ENCODE assay signal across 24 mouse cellular contexts in genomic region chr7:110991221-110991494, GRCm38 (mm10). TPM values are rescaled to one million over a fixed set of nuclear protein-coding genes. Genes with fewer than 3 reads are reported as not detected.
DNase-seq lines count a peak whose midpoint lies in the region; ATAC-seq and TF ChIP-seq lines count a peak whose summit lies in the region.
"Had no signal": no experiment of that assay in that cellular context is flagged by ENCODE, and none has a peak within 500 bp of the region (broad histone marks: within the 10 kb centered on the region; RNA-seq: fewer than 3 reads in every experiment).

No protein-coding gene starts in this region.

- TF ChIP-seq CTCF in kidney, postnatal 0 days (IDR thresholded peaks at IDR 0.05; ENCODE audit: low read depth): no peak
- no peak for TF ChIP-seq CTCF in Patski (IDR thresholded peaks at IDR 0.05)

- POLR2A ChIA-PET in Patski (lab: Charles Lee): interaction anchor here (0.6 kb wide), 1 partner anchor 49 kb away, joined by 8 read pairs; no protein-coding TSS in a partner anchor

- H3K36me3 ChIP-seq in heart, embryonic 10.5 days: no peaks in the 10 kb centered on the region
- no peaks in the 10 kb centered on the region for H3K36me3 ChIP-seq in kidney, postnatal 0 days (ENCODE audit: insufficient read depth, low read length)
- H3K36me3 ChIP-seq: embryonic facial prominence, embryonic 13.5 days; forebrain, embryonic 10.5 days; heart, embryonic 13.5 days; hindbrain, embryonic 12.5 days; hindbrain, embryonic 15.5 days had no signal

- intact Hi-C loops in heart, postnatal 10 days (cut with DNase I): no loop called here

- H3K9ac ChIP-seq in kidney, postnatal 0 days (ENCODE audit: low read depth, low read length): no peak overlapping the region
- H3K9ac ChIP-seq: embryonic facial prominence, embryonic 13.5 days; forebrain, embryonic 13.5 days; heart, embryonic 13.5 days; hindbrain, embryonic 12.5 days; hindbrain, embryonic 15.5 days had no signal

- H3K4me2 ChIP-seq in kidney, postnatal 0 days (ENCODE audit: low read length): no peak overlapping the region
- H3K4me2 ChIP-seq: embryonic facial prominence, embryonic 13.5 days; forebrain, embryonic 13.5 days; heart, embryonic 13.5 days; hindbrain, embryonic 12.5 days; hindbrain, embryonic 15.5 days had no signal

- H3K27ac ChIP-seq in heart, embryonic 10.5 days: peak overlapping the region; percentile 56; the same call in 1 of the 2 replicates
- peak overlapping the region; percentile 25; the same call in 1 of the 2 replicates for H3K27ac ChIP-seq in kidney, postnatal 0 days
- H3K27ac ChIP-seq: embryonic facial prominence, embryonic 13.5 days; forebrain, embryonic 10.5 days; forebrain, embryonic 13.5 days; heart, embryonic 13.5 days; hindbrain, embryonic 12.5 days; hindbrain, embryonic 15.5 days had no signal

- no peak for ATAC-seq in kidney, postnatal 0 days (replicated peaks; ENCODE audit: low FRiP score, low read depth)
- no peak for ATAC-seq in Patski
- ATAC-seq: CD4-positive, CD25-positive, alpha-beta regulatory T cell, adult 4 months; forebrain, embryonic 13.5 days; forebrain, embryonic 16.5 days had no signal

- peaks cover 33% of the 10 kb centered on the region for H3K4me1 ChIP-seq in heart, embryonic 10.5 days
- H3K4me1 ChIP-seq in kidney, postnatal 0 days (replicated peaks; ENCODE audit: insufficient read depth, low read length): 0 out of 2 replicates have a peak, but pooled peaks cover 6% of the 10 kb centered on the region
- H3K4me1 ChIP-seq: forebrain, embryonic 13.5 days; hindbrain, embryonic 12.5 days; hindbrain, embryonic 15.5 days had no signal

- 44% methylated on average over 4 of the region's 4 CpGs for WGBS in heart, embryonic 10.5 days
- 58% methylated on average over 4 of the region's 4 CpGs for WGBS in kidney, postnatal 0 days

- H3K4me3 ChIP-seq in heart, embryonic 10.5 days: no peak overlapping the region
- H3K4me3 ChIP-seq in kidney, postnatal 0 days (replicated peaks; ENCODE audit: low read depth, low read length): no peak overlapping the region
- H3K4me3 ChIP-seq: embryonic facial prominence, embryonic 13.5 days; forebrain, embryonic 10.5 days; forebrain, embryonic 13.5 days; heart, embryonic 13.5 days; hindbrain, embryonic 12.5 days; hindbrain, embryonic 15.5 days had no signal

- CTCF ChIA-PET in Patski (lab: Charles Lee): interaction anchor here (1.0 to 1.2 kb wide), 2 partner anchors 23 to 31 kb away, joined by 3 to 4 read pairs; no protein-coding TSS in a partner anchor

- DNase-seq in heart, embryonic 10.5 days (ENCODE audit: low spot score): no peak
- no peak for DNase-seq in heart, postnatal 10 days
- no peak for DNase-seq in kidney, postnatal 0 days (ENCODE audit: low spot score)
- no peak for DNase-seq in kidney, postnatal 25 days
- peak; percentile 75 for DNase-seq in Muller cell, postnatal 12 days (ENCODE audit: inconsistent ontology term)
- peak; percentile 58 for DNase-seq in Patski (ENCODE audit: low read depth, low spot score)
- no peak for DNase-seq in right cerebral cortex, postnatal 4 days
- no peak for DNase-seq in spleen, adult 12 weeks (ENCODE audit: low spot score)
- DNase-seq: adrenal gland, adult 2 months; adrenal gland, postnatal 14 days; cerebellum, adult 11 months; cerebellum, adult 2 months; cerebellum, adult 9-11 months; cerebellum, postnatal 25 days; gastrocnemius, postnatal 25 days; heart, adult 18-20 months had no signal

- in situ Hi-C loops in Patski (cut with MboI; ENCODE audit: low pct_unique_long_range_greater_than_20kb): no loop called here

- no peaks in the 10 kb centered on the region for H3K27me3 ChIP-seq in heart, embryonic 10.5 days (ENCODE audit: insufficient read depth, poor library complexity, severe bottlenecking)
- no peaks in the 10 kb centered on the region for H3K27me3 ChIP-seq in kidney, postnatal 0 days (ENCODE audit: insufficient read depth, low read length)
- no peaks in the 10 kb centered on the region for H3K27me3 ChIP-seq in Patski
- H3K27me3 ChIP-seq: embryonic facial prominence, embryonic 13.5 days; forebrain, embryonic 13.5 days; heart, embryonic 13.5 days; hindbrain, embryonic 12.5 days; hindbrain, embryonic 15.5 days had no signal

- H3K9me3 ChIP-seq in heart, embryonic 10.5 days: no peaks in the 10 kb centered on the region
- no peaks in the 10 kb centered on the region for H3K9me3 ChIP-seq in kidney, postnatal 0 days (replicated peaks; ENCODE audit: low read length)
- H3K9me3 ChIP-seq: embryonic facial prominence, embryonic 13.5 days; forebrain, embryonic 10.5 days; forebrain, embryonic 13.5 days; heart, embryonic 13.5 days; hindbrain, embryonic 12.5 days; hindbrain, embryonic 15.5 days had no signal

RNA-seq across cellular contexts. Expression of gene Mrvi1, which starts 8.9 kb away (rescaled TPM):
- 5.1 and 6.5 TPM in 2 replicates for polyA plus RNA-seq in heart, embryonic 10.5 days (2016; fragmentation: Nextera tagmentation; extraction: Ambion mirVana)
- 10 to 100 TPM; 13.5 to 15.5 TPM for total RNA-seq in heart, postnatal 10 days (2021)
- polyA plus RNA-seq in kidney, postnatal 0 days (2015; fragmentation: Nextera tagmentation; extraction: Ambion mirVana): 9.3 and 9.5 TPM in 2 replicates
- polyA plus RNA-seq in Patski (2021): 0.51 TPM

RNA-seq across cellular contexts. Expression of gene Ctr9, which starts 37.6 kb away (rescaled TPM):
- 52.3 and 63.1 TPM in 2 replicates for polyA plus RNA-seq in heart, embryonic 10.5 days (2016; fragmentation: Nextera tagmentation; extraction: Ambion mirVana)
- 10 to 100 TPM; 28.6 to 29.2 TPM for total RNA-seq in heart, postnatal 10 days (2021)
- 50.5 and 54.9 TPM in 2 replicates for polyA plus RNA-seq in kidney, postnatal 0 days (2015; fragmentation: Nextera tagmentation; extraction: Ambion mirVana)
- 44.1 TPM for polyA plus RNA-seq in Patski (2021)

Comparison
In these comparisons a context has a peak if more than half of its experiments do, and no peak if none do; other contexts are left out.
1. DNase-seq: peak in Muller cell, postnatal 12 days (single experiment) and Patski (single experiment); none in heart, embryonic 10.5 days (single experiment), heart, postnatal 10 days (0 of 2), kidney, postnatal 0 days (single experiment), kidney, postnatal 25 days (0 of 2), right cerebral cortex, postnatal 4 days (single experiment) and spleen, adult 12 weeks (single experiment).